Mouse (Mus musculus) brain, embryonic 14.5 days (tissue): Measurements from ENCODE around the gene Tenm4. TPM values are rescaled to one million over a fixed set of nuclear protein-coding genes. Genes with fewer than 3 reads are reported as not detected.

Source experiments
- DNase-seq: peaks from one replicate; pipeline ENCODE4 v3.0.0-alpha.2; 2011; ENCODE audit warnings: low read depth
- CTCF ChIP-seq: fragments of 200-500 bp; IDR thresholded peaks from 2 replicates; pipeline ENCODE4 v1.5.1; 2012; ENCODE audit warnings: inconsistent platforms, mild to moderate bottlenecking, moderate library complexity, borderline replicate concordance; ENCODE audit not compliant: insufficient read depth, insufficient read length; ENCODE audit errors: extremely low read depth
- POLR2A ChIP-seq: fragments of 200-500 bp; IDR thresholded peaks from 2 replicates; pipeline ENCODE4 v1.6.1; 2012; ENCODE audit warnings: mild to moderate bottlenecking, inconsistent platforms, borderline replicate concordance; ENCODE audit not compliant: poor library complexity, insufficient read depth, insufficient read length, severe bottlenecking; ENCODE audit errors: extremely low read depth
- polyA plus RNA-seq: library from polyadenylated mRNA; depleted of rRNA; stranded (reverse); fragments of >200 nt; gene quantifications from 2 replicates; pipeline ENCODE4 v1.2.3, GENCODE M21; 2012

The Tenm4 gene
- polyA plus RNA-seq, 1 experiment = 31.2 TPM

GRCm38 (mm10) chr7:96811691-96812090, 640.6 kb downstream of the Tenm4 start:
- TF ChIP-seq CTCF = no peak
- no peak for TF ChIP-seq POLR2A
- DNase-seq = no peak

DNA sequence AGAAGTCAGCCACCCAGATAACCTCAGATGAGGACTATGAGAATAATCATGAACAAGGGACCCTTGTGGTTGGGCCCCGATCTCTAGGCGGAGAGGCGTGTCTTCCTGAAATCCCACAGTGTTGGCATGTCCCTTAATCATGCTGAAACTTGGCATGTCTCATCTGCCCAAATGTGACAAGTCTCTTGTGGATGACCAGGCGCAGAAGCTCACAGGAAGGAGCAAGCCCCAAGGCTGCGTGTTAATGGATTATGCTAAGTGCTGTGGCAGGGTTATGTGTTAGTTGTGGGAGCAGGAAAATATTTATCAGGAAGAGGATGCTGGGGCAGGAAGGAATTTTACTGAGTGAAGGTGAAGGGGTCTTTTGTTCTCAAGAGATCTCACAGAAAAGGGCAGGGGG, 642.0 kb downstream of the Tenm4 start:
- no peak for DNase-seq
- TF ChIP-seq CTCF (no peak), POLR2A (no peak)

DNA sequence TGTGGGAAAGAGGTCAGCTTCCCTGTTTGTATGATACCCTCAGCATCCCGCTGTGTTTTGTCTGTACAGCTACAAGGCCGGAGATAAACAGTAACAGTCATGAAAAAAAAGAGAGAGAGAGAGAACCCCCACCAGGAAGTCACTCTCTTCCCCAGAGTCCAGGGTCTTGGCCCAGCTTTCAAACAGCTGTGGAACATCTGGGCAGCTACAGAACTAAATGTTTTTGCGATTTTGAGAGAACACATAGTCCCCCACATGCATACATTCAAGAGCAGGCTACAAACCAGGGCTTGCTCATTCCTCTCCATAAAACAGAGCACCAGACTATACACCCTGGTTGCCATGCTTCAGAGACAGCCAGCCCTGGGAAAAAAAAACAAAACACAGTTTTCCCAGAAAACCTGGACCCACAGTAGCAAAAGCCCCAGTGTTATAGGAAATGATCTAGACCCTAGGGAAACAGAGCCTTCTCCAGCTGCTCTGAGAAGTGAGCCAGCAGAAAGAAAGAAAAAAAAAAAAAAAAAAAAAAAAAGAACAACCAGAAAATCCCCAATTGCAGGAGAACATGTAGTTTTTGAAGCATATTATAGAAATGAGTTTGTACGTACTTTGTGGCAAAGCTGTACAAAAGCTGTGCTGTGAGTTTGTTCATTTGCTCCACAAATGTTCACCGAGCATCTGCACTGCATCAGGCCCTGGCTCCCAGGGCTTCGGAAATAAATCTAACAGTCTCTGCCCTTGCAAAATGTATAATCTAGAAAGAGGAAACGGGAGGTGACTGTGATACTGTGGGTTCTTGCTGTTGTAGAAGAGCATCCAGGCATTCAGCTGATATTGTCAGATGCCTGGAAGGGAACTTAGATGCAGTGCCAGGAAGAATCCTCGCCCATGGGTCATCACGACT, 642.7 kb downstream of the Tenm4 start:
- no peak for DNase-seq
- TF ChIP-seq POLR2A (no peak), CTCF (no peak)

DNA sequence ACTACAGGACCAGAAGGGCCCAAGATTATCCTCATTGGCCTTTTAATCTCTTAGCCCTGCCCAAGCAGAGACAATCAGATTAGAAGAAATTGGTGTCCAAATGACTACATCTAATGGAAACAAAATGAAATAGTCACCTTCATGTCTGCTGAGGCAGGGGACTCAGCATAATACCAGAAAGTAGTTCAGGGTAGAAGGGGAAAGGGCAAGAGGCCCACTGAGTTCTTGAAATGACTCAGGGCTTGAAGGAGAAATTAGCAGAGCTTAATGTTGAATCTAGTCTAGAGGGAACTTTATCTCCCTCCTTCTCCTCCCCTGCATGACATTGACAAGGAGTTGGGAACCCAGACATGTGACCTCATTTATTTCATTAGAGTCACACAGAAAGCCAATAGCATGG, 643.5 kb downstream of the Tenm4 start:
- no peak for TF ChIP-seq POLR2A
- no peak for TF ChIP-seq CTCF
- DNase-seq = no peak

- DNase-seq = peak; percentile 65
- TF ChIP-seq CTCF = no peak
- TF ChIP-seq POLR2A = no peak
These were observed 646.1 kb downstream of the Tenm4 start for GRCm38 (mm10) chr7:96817030-96817674.

DNA sequence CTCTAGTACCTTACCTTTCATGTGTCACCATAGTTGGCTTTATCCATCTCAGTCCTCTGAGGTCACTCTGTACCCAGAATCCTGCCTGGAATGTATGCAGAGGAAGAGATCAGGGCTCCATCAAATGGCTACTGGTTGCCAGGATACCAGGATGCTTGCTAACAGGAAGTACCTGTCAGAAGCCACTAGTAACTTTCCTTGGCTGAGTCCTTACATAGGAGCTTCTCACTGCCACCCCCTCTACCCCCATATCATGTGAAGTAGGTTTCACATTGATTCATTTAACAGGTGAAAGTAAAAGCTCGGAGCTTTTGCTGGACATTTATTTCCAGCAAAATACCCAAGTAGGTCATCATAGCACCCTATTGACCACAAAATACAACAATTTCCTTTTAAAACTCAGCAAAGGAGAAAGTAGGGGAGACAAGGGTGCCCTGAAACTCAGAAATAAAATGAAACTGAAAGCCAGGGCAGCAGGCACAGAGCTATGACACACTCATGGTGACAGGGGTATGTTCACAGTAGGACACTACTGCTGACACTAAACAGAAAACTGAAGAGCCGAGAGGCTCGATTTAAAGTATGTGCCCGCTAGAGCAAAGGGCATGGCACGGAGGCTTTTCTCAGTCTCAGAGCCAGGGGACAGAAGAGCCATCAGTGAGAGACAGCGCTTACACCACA, 647.3 kb downstream of the Tenm4 start:
- no peak for DNase-seq
- no peak for TF ChIP-seq CTCF
- TF ChIP-seq POLR2A = no peak

DNA sequence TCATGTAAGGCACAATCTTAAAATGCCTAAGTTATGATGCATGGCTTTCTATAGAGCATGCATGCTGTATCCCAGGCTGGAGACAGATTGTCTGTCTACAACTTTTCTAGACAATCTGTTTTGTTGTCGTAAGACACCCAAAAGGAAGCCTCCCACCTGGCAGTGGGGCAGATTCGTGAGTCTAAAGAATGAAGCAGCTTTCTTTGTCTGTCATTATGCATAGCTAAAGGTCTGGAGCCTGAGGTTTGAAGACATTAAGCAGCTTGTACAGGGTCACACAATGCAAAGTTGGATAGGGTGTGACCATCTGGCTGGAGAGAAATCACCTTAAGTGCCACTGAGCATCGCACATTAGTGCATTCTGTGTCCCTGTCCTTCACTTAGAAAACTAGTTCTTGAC, 648.5 kb downstream of the Tenm4 start:
- no peak for DNase-seq
- no peak for TF ChIP-seq CTCF
- TF ChIP-seq POLR2A = no peak

GRCm38 (mm10) chr7:96820343-96820742, 649.3 kb downstream of the Tenm4 start:
- peak; percentile 86 for DNase-seq
- TF ChIP-seq CTCF = no peak
- TF ChIP-seq POLR2A = no peak

- TF ChIP-seq CTCF (no peak), POLR2A (no peak)
- peak; percentile 63 for DNase-seq
These were observed 655.1 kb downstream of the Tenm4 start for GRCm38 (mm10) chr7:96826101-96826500.

- no peak for DNase-seq
- TF ChIP-seq POLR2A = no peak
- no peak for TF ChIP-seq CTCF
These were observed 655.6 kb downstream of the Tenm4 start for GRCm38 (mm10) chr7:96826672-96827071.

GRCm38 (mm10) chr7:96832551-96832950, 661.5 kb downstream of the Tenm4 start:
- TF ChIP-seq CTCF (no peak), POLR2A (no peak)
- DNase-seq = peak; percentile 96

DNA sequence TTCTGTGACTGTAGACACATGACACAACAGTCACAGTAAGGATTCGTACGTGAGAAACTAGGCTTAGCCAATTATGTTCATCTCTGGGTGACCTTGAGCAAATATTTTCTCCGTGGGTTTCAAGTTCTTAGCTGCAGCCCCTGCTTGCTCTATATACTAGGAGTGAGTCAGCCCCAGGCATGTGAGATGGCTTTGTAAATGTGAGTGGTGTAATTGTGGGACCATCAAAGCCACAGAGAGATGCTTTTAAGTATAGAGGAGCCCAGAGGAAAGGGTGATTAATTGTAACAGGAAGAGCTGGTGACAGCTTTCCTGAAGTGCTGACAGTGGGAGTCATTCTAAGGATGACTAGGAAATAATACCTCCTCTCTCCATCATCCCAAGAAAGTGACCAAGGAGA, 662.0 kb downstream of the Tenm4 start:
- no peak for TF ChIP-seq POLR2A
- no peak for DNase-seq
